Mouse (Mus musculus) lung, embryonic 15.5 days (tissue): Measurements from ENCODE around the gene E330034G19Rik. TPM values are rescaled to one million over a fixed set of nuclear protein-coding genes. Genes with fewer than 3 reads are reported as not detected.
A peak's percentile ranks its signal among the peaks of the same experiment; 100 is the strongest.

Experiments
- ATAC-seq: fragments of 200-750 bp; cut with Nextera tagmentation; 2 replicates; pipeline ENCODE4 v1.8.0; 2017; ENCODE audit warnings: moderate number of reproducible peaks, borderline replicate concordance; ENCODE audit not compliant: low FRiP score, low TSS enrichment; ENCODE audit errors: extremely low read depth
- H3K27ac ChIP-seq: fragments of 300-500 bp; sonication (generic); 2 replicates; pipeline ENCODE4 v1.5.1; 2015; ENCODE audit warnings: moderate library complexity, mild to moderate bottlenecking, inconsistent platforms
- H3K27me3 ChIP-seq: fragments of 300-500 bp; sonication (generic); 2 replicates; pipeline ENCODE4 v1.6.1; 2015; ENCODE audit warnings: inconsistent platforms
- H3K36me3 ChIP-seq: fragments of 300-500 bp; sonication (generic); 2 replicates; pipeline ENCODE4 v1.6.1; 2015; ENCODE audit warnings: inconsistent platforms
- H3K4me1 ChIP-seq: fragments of 300-500 bp; sonication (generic); 2 replicates; pipeline ENCODE4 v1.6.1; 2015; ENCODE audit warnings: inconsistent platforms
- H3K4me2 ChIP-seq: fragments of 300-500 bp; sonication (generic); 2 replicates; pipeline ENCODE4 v1.6.1; 2015; ENCODE audit warnings: inconsistent platforms, mild to moderate bottlenecking, moderate library complexity
- H3K4me3 ChIP-seq: fragments of 300-500 bp; sonication (generic); 2 replicates; pipeline ENCODE4 v1.5.1; 2015; ENCODE audit warnings: mild to moderate bottlenecking, inconsistent platforms
- H3K9ac ChIP-seq: fragments of 300-500 bp; sonication (generic); 2 replicates; pipeline ENCODE4 v1.6.1; 2015; ENCODE audit warnings: inconsistent platforms
- H3K9me3 ChIP-seq: fragments of 300-500 bp; sonication (generic); 2 replicates; pipeline ENCODE4 v1.6.1; 2016; ENCODE audit warnings: inconsistent platforms
- WGBS: fragments of 180-500 bp; shearing (Covaris S2); methylation state at CpG from one replicate; pipeline ENCODE4 v1.1.7; 2015; 5-methylcytosine and 5-hydroxymethylcytosine counted together
- polyA plus RNA-seq: library from polyadenylated mRNA; unstranded; fragments of >200 nt; fragmentation: Nextera tagmentation; extraction: Ambion mirVana; gene quantifications from 2 replicates; pipeline ENCODE4 v1.2.1, GENCODE M21; 2015

The E330034G19Rik gene
- not detected in 2 replicates for polyA plus RNA-seq

DNA sequence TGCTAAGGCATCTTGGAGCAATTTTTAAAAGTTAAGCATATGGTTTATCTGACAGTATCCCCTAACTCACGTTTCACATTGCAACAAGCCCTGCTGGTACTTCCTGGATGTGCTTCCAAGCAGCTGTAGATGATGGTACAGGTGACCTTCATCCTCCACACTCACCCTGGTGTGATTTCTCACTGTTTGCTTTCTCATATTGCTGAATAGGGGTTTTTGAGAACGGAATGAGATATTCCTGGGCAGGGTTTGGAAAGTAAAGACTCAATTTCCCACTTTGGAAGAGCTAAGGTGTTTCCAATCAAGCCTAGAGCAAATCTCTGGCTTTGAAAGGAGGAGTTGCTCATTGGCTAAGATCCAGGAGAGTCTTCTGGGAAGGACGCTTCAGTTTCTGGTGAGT, at the start of gene E330034G19Rik:
E330034G19Rik (plus strand) TSS at position 301 of the 400 bp plus-strand sequence.
- H3K4me2 ChIP-seq, result no peak within 1 kb of the TSS
- H3K27me3 ChIP-seq, result no peaks in the 10 kb centered on the region
- H3K9ac ChIP-seq, result no peak within 1 kb of the TSS
- no peaks in the 10 kb centered on the region for H3K4me1 ChIP-seq
- no peak within 1 kb of the TSS for H3K4me3 ChIP-seq
- 39% methylated on average over 3 of the region's 3 CpGs for WGBS
- no peak for ATAC-seq
- no peaks in the 10 kb centered on the region for H3K9me3 ChIP-seq
- no peaks in the 10 kb centered on the region for H3K36me3 ChIP-seq
- H3K27ac ChIP-seq, result no peak within 1 kb of the TSS

DNA sequence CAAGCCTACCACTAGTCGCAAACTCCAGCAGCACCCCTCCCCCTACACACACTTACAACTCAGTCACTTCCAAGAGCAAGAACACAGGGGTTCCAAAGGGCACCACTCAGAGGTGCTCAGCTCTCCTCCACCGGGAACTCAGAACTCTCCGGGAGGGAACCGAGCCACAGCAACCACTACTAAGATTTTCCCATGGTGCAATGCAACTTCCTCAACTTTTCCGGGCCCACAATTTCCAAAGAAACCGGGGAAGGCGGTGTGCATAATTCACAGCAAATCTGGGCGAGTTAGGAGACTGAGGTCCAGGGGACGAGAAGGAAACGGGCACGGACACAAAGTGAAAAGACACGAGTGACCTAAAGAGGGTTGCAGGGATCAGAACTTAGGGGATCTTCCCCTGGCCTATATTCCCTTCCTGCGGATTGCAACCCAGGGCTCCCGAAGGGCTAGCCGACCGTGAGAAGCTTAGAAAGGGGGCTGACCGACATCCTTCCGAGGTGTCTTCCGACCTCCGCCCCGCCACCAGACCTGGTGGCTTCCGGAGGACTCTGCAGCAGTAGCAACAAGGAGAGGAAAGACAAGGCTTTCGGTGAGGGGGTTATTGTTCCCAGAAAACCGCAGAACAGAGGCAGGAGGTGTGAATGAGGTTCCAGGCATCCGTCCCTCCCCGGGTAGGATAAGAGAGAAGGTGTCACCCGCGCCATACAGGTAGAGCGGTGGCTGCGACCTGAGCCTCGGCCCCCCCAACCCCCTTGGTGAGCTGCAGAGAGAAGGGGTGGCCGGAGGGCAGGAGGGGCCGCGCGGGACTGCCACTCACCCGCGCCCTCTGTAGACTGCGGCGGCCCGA, 48.5 kb upstream of the E330034G19Rik start:
- no peak; the same call in none of the 2 replicates for ATAC-seq
- peaks cover 16% of the 10 kb centered on the region for H3K4me1 ChIP-seq
- under 1% methylated on average over 38 of the region's 40 CpGs for WGBS

DNA sequence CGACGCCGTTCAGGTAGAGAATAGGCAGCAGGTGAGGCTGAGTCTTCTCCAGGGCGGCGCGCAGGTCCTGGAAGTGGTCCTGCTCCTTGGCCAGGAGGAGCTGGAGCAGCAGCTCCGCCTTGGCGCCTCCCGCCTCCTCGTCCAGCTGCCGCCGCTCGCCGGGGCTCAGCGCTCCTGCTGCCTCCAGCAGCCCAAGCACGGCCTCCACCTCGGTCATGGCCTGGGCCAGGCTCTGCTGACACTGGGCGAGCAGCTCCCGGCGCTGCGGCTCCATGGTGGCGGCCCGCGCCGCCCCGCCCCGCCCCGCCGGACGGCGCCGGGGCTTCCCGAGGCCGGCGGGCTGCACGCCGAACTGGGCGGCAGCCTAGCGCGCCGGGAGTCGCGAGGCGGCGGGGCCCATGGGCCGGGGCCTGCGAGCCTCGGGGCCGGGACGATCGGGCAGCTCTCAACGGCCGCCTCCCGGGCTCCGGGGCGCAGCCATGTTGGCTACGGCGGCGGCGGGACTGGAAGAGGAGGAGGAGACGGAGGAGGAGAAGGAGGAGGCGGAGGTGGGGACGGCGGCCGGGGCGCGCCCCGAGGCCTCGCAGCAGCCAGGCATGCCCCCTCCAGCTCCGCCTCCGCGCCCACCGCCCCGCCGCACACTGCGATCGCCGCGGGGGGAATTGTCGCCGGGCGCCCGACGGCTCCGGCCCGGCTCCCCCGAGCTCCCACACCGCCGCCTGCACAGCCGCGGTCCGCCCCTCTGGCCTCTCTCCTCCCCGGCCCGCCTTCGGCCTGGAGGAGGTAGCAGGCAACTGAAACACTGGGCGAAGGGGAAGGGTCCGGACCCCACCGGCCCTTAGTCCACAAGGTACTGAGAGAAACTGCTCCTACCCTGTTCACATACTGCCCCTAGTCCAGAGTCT, 47.6 kb upstream of the E330034G19Rik start, which contains the start of gene Dlg5:
Dlg5 (minus strand) TSS at position 744 of the 905 bp plus-strand sequence.
- ATAC-seq, result peak; percentile 89
- H3K4me2 ChIP-seq, result peak within 1 kb of the TSS; percentile 96
- H3K4me1 ChIP-seq, result peaks cover 16% of the 10 kb centered on the region
- peak within 1 kb of the TSS; percentile 85 for H3K9ac ChIP-seq
- H3K36me3 ChIP-seq, result no peaks in the 10 kb centered on the region
- H3K9me3 ChIP-seq, result no peaks in the 10 kb centered on the region
- H3K27ac ChIP-seq, result peak within 1 kb of the TSS; percentile 97
- H3K27me3 ChIP-seq, result no peaks in the 10 kb centered on the region
- 1% methylated on average over 73 of the region's 98 CpGs for WGBS
- H3K4me3 ChIP-seq, result peak within 1 kb of the TSS; percentile 70

More for the DNA sequence above, 48.5 kb upstream of the E330034G19Rik start:
- no peaks in the 10 kb centered on the region for H3K27me3 ChIP-seq
- H3K9me3 ChIP-seq, result no peaks in the 10 kb centered on the region
- peak overlapping the region; percentile 97 for H3K27ac ChIP-seq
- H3K4me3 ChIP-seq, result peak overlapping the region; percentile 70
- H3K36me3 ChIP-seq, result no peaks in the 10 kb centered on the region
- H3K4me2 ChIP-seq, result peak overlapping the region; percentile 96
- peak overlapping the region; percentile 85 for H3K9ac ChIP-seq

DNA sequence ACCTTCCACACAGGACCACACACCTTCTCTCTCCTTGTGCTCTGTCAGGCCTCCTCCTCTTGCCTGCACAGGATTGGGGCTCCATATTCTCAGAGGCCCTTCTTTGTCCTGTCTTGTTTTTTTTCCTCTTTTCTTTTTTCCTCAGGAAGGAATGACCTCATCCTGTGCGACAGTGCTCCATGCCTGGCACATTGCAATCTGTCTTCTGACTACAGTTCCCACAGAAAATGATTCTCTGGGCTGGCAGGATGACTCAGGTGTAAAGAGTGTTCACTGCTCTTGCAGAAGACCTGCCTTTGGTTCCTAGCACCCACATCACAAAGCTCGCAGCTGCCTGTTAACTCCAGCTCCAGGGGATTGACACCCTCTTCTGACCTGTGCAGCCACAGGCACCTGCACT, 43.1 kb upstream of the E330034G19Rik start:
- no peak overlapping the region for H3K4me2 ChIP-seq
- H3K36me3 ChIP-seq, result no peaks in the 10 kb centered on the region
- H3K4me1 ChIP-seq, result peaks cover 23% of the 10 kb centered on the region
- WGBS, result 44% methylated on average over 2 of the region's 2 CpGs
- H3K9ac ChIP-seq, result no peak overlapping the region
- no peak overlapping the region for H3K4me3 ChIP-seq
- no peaks in the 10 kb centered on the region for H3K9me3 ChIP-seq
- no peak for ATAC-seq
- no peak overlapping the region for H3K27ac ChIP-seq
- H3K27me3 ChIP-seq, result no peaks in the 10 kb centered on the region

DNA sequence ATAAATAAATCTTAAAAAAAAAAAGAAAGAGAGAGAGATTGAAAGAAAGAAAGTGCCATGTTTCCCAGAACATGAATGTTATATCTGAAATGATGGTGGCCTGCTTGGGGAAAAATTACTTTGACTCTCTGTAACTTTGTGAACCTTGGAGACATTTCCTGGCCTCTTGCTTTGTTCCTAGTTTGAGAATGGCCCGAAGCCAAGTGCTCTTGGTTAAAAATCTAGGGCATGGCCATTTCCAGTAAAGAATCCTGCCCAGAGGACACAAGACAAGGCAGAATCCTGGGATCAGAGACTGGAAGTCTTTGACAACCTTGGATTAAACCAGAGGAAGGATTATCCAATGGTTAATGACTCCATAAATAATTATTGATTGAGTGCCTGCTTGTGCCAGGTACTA, 41.7 kb upstream of the E330034G19Rik start:
- WGBS, result 77% methylated on average over 1 of the region's 1 CpGs
- Histone ChIP-seq H3K4me2 (no peak overlapping the region), H3K36me3 (no peaks in the 10 kb centered on the region), H3K9me3 (no peaks in the 10 kb centered on the region), H3K27me3 (no peaks in the 10 kb centered on the region), H3K4me1 (peaks cover 18% of the 10 kb centered on the region), H3K4me3 (no peak overlapping the region), H3K9ac (no peak overlapping the region), H3K27ac (no peak overlapping the region)
- no peak for ATAC-seq

DNA sequence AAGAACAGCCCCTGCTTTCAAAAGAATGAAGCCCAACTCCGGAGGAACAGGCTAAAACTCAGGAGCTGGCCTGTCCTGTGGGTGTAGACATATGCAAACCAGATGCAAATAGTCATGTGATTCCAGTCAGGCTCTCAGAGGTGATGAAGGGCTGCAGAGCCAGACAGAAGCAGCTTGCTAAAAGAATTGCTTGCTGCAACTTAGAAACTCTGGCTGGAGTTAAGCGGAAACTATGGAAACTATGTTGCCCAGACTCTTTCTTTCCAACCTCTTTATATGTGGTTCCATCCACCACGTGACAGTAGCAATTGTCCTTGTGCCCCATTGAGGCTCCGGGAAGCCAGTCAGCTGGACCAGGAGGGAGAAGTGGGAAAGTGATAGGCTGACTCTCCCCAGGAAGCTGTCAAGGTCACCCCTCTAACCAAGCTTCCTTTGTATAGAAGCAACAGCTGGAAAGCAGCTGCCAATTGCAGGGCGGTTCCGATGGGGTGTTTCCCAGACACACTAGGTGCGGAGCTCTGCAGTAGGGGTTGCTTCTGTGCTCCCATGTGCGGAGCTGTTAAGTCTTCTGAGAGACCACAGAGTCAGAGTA, 39.3 kb upstream of the E330034G19Rik start:
- Histone ChIP-seq H3K4me3 (no peak overlapping the region), H3K36me3 (no peaks in the 10 kb centered on the region), H3K4me1 (peaks cover 18% of the 10 kb centered on the region), H3K4me2 (peak overlapping the region; percentile 27), H3K27ac (peak overlapping the region; percentile 49), H3K9me3 (no peaks in the 10 kb centered on the region), H3K9ac (no peak overlapping the region), H3K27me3 (no peaks in the 10 kb centered on the region)
- 1% methylated on average over 8 of the region's 8 CpGs for WGBS
- ATAC-seq, result peak; percentile 91; the same call in 1 of the 2 replicates

DNA sequence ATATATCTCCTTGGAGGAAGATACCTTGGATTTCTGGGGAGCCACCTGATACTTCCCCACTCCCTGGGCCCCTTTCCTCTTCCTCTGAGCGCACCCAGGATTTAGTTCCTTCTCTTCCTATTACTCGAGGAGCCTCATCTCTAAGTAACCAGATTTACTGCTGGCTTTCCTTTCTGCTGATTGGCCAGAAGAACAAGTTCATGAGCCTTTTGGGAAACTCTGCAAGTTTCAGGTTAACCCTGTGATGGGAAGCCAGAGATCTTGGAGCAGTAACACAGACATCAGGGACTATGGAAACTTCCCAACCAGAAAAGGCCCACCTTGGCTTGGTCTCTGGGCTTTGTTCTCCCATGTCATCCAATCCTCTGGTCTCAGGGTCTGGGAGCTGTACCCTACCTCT, 37.1 kb upstream of the E330034G19Rik start:
- Histone ChIP-seq H3K36me3 (no peaks in the 10 kb centered on the region), H3K4me2 (no peak overlapping the region), H3K9me3 (no peaks in the 10 kb centered on the region), H3K9ac (no peak overlapping the region), H3K4me3 (no peak overlapping the region), H3K27ac (no peak overlapping the region), H3K4me1 (peaks cover 18% of the 10 kb centered on the region), H3K27me3 (no peaks in the 10 kb centered on the region)
- no peak for ATAC-seq
- WGBS, result 56% methylated on average over 2 of the region's 2 CpGs

DNA sequence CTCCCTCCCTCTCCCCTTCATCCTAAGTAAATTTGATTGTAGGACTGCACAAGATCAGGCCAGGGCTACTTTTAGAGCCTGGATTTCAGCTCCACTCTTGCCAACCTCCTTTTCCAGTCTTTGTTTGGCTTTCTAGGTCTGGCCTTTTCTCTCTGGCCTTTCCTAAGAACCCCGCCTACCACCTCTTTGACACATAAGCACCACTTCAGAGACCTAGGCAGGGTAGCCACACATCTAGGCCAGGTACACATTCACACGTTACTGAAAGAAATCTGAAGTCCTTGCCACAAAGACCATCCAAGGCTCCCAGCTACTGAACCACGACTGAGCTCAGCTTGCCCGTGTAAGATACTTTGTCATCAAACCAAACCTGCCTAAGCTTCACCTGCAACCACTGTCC, 32.6 kb upstream of the E330034G19Rik start:
- H3K27ac ChIP-seq, result no peak overlapping the region
- no peaks in the 10 kb centered on the region for H3K9me3 ChIP-seq
- no peak overlapping the region for H3K4me2 ChIP-seq
- no peak overlapping the region for H3K9ac ChIP-seq
- H3K36me3 ChIP-seq, result no peaks in the 10 kb centered on the region
- H3K4me3 ChIP-seq, result no peak overlapping the region
- peak; percentile 47; the same call in 1 of the 2 replicates for ATAC-seq
- no peaks in the 10 kb centered on the region for H3K27me3 ChIP-seq
- WGBS, result 43% methylated on average over 4 of the region's 4 CpGs
- H3K4me1 ChIP-seq, result peaks cover 18% of the 10 kb centered on the region

DNA sequence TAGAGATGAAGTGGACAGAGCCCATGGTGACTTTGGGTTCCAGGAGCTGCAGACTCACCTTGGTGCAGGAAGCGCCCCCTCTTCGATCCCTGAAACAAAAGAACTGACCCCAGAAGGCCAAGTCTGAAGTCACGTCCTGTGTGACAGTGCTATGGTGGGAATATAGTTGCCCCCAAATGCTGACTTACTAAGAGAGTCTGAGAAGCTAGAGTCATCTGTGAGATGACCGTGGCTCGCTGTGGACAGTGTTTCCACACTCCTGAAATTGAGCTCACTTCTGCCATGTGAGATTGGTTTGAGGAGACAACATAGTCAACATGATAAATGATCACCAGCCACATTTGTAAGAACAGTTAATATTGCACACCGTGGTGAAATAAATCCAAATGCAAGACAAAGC, 30.6 kb upstream of the E330034G19Rik start:
- no peak overlapping the region for H3K9ac ChIP-seq
- H3K4me2 ChIP-seq, result no peak overlapping the region
- H3K4me1 ChIP-seq, result peaks cover 18% of the 10 kb centered on the region
- WGBS, result 58% methylated on average over 6 of the region's 6 CpGs
- ATAC-seq, result no peak
- no peaks in the 10 kb centered on the region for H3K9me3 ChIP-seq
- no peak overlapping the region for H3K4me3 ChIP-seq
- no peaks in the 10 kb centered on the region for H3K27me3 ChIP-seq
- H3K27ac ChIP-seq, result peak overlapping the region; percentile 33; the same call in 1 of the 2 replicates
- no peaks in the 10 kb centered on the region for H3K36me3 ChIP-seq

DNA sequence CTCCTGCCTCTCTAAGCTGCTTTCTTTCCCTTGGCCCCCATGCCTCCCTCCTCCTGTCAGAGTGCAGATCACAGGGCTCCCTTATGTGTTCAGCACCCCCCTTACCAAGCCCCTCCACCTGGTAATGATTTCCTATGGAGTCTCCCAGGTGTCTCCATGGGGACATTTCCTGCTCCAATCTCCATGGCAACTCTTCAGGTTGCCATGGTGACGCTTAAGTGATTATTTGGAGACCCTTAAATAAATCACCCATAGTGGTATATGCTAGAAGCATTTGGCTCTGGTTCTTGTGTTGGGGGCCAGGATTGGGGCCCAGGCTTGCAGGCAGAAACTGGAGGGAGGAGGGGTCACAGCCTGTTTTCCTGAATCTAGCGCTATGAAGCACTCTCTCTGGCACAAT, 30.1 kb upstream of the E330034G19Rik start:
- peak; percentile 40; the same call in 1 of the 2 replicates for ATAC-seq
- 30% methylated on average over 2 of the region's 2 CpGs for WGBS

DNA sequence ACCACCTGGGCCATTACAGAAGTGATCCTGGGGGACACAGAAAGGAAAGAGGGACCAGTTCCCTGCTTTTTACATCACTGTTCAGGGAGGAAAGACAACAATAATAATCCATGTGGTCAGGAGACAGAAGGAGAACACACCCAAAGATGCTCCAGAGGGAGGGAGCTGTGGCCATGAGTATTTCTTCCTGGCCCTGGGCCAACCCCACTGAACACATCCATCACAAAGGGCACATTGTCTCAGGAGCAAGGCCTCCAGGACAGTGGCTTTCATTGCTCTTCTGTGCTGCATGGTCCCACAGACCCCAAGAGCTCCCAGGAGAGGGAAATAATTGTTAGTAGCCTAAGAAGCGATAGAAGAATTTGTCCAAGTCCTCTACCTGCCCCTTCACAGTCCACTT, 23.4 kb upstream of the E330034G19Rik start:
- 58% methylated on average over 1 of the region's 1 CpGs for WGBS
- Histone ChIP-seq H3K4me3 (no peak overlapping the region), H3K27ac (no peak overlapping the region), H3K27me3 (no peaks in the 10 kb centered on the region), H3K9ac (no peak overlapping the region), H3K9me3 (no peaks in the 10 kb centered on the region), H3K4me2 (no peak overlapping the region), H3K4me1 (no peaks in the 10 kb centered on the region), H3K36me3 (no peaks in the 10 kb centered on the region)
- ATAC-seq, result no peak

More for the DNA sequence above, 30.1 kb upstream of the E330034G19Rik start:
- Histone ChIP-seq H3K4me1 (peaks cover 18% of the 10 kb centered on the region), H3K27me3 (no peaks in the 10 kb centered on the region), H3K9me3 (no peaks in the 10 kb centered on the region), H3K4me2 (no peak overlapping the region), H3K27ac (no peak overlapping the region), H3K9ac (no peak overlapping the region), H3K4me3 (no peak overlapping the region), H3K36me3 (no peaks in the 10 kb centered on the region)
